Mouse (Mus musculus): ENCODE results near the gene Tmem131. TPM values are rescaled to one million over a fixed set of nuclear protein-coding genes. Genes with fewer than 3 reads are reported as not detected.

Tmem131 gene
- total RNA-seq, 2 experiments from 2014 or later = 57.2 to 59.7 TPM

- DNase-seq (ENCODE audit: low spot score in 2 of 2) = peak; percentile 92 to 93
Measured at GRCm38 (mm10) chr1:36939506-36940380, 3.7 kb downstream of the Tmem131 start.

DNA sequence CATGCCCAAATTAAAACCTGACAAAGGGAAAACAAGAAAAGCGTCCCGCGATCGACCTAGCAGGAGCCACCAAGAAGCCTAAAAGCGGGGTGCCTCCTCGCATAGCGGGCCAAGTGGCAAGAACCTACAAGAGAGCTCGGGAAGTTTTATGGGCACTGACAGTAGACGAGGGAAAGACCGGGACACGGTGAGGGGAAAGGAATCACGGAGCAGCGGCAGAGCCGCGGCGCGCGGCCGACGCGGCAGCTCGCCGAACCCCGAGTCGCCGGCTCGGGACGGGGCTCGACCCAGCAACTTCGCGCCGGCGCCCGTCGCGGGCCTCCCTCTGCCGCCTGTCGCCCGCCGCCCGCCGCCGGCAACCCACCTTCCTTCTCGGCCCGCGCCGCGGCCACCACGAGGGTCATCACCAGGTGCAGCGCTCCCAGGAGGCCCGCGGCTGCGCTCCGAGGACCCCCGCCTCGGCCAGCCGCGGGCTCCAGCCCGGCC lies 4.6 kb downstream of the Tmem131 start:
- peak; percentile 22 to 29 for DNase-seq (ENCODE audit: low spot score in 2 of 2)

GRCm38 (mm10) chr1:36938348-36938747 lies 5.1 kb downstream of the Tmem131 start:
- DNase-seq (ENCODE audit: low spot score in 2 of 2) = no peak

DNA sequence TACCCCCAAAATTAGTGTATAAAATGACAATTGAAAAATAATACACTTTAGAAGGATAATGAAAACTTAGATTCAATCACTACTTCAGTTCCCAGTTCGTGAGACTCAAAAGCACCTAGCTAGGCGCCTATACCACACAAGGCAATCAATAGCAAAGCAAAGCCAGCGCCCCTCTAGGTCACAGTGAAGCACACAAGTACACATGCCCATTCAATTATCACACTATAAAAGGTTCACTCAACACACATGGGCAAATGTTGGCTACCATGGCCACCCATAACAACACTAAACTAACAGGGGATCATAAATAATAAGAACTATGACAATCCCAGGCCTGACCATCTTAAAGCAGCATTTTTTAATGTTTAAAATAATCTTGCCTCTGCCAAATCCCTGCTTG lies 5.8 kb downstream of the Tmem131 start:
- DNase-seq (ENCODE audit: low spot score in 2 of 2) = no peak

- no peak for DNase-seq (ENCODE audit: low spot score in 2 of 2)
Measured at GRCm38 (mm10) chr1:36937015-36937414, 6.5 kb downstream of the Tmem131 start.

DNA sequence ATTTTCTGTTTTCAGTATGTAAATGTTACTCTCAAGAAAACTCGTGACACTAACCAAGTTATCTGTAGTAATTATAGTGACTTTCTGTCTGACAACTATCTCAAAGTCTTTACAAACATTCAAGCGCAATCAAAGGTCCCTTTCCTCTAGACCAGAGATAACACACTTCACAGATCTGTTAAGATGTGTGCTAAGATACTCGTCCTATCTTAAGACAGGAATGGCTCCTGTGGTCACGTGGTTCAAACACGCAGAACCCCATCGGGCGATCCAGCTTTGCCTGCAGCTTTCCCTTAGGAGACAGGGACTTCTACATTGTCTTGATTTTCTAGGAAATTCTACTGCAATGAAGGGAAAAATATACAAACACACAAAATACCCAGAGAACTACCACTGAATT lies 6.9 kb downstream of the Tmem131 start:
- DNase-seq (ENCODE audit: low spot score in 2 of 2) = no peak

GRCm38 (mm10) chr1:36934778-36935177 lies 8.7 kb downstream of the Tmem131 start:
- DNase-seq (ENCODE audit: low spot score in 2 of 2) = no peak

DNA sequence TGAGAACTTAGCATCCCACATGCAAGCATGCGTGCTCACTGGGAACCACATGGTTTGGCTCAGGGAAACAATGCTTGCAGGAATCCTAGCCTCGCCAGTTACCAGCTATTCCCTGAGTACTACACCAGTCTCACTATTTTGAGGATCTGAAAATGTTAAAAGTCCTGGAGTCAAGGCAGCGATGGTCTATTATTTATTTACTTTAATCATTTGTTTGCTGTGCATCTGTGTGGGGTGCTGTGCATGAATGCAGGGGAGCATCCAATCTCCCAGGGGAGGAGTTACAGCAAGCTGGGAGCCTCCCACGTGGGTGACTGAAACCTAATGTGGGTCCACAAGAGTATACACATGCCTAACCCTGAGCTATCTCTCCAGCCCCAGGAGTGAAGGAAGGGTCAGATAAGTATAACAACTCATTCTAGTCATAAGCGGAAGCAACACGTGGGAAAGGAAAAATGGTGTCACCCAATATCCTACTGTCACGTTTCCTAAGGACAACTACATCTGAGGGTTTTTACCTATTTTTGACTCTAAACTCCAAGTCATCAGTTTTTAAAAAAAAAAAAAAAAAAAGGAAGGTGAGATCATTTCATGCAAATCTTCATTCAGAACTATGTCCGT lies 9.4 kb downstream of the Tmem131 start:
- DNase-seq (ENCODE audit: low spot score in 2 of 2) = no peak

DNA sequence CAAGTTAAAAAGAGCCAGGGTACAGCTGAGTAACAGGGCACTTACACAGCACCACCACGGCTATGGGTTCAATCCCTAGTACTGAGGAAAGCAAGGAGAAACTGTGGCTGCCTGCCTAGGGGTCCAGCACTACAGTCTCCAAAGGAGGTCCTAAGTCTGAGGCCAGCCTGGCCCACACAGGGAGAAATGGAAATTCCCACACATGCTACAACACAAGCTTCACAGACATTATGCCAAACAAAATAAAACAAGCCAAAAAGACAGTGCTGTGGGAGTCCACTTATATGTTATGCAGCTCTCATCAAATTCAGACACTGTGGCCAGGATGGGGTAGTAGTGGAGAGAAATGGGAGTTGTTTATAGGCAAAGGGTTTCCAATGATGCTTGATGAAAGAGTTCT lies 11.2 kb downstream of the Tmem131 start:
- no peak for DNase-seq (ENCODE audit: low spot score in 2 of 2)

GRCm38 (mm10) chr1:36930911-36931310 lies 12.6 kb downstream of the Tmem131 start:
- DNase-seq (ENCODE audit: low spot score in 2 of 2) = no peak

GRCm38 (mm10) chr1:36929996-36930395 lies 13.5 kb downstream of the Tmem131 start:
- DNase-seq (ENCODE audit: low spot score in 2 of 2) = no peak

DNA sequence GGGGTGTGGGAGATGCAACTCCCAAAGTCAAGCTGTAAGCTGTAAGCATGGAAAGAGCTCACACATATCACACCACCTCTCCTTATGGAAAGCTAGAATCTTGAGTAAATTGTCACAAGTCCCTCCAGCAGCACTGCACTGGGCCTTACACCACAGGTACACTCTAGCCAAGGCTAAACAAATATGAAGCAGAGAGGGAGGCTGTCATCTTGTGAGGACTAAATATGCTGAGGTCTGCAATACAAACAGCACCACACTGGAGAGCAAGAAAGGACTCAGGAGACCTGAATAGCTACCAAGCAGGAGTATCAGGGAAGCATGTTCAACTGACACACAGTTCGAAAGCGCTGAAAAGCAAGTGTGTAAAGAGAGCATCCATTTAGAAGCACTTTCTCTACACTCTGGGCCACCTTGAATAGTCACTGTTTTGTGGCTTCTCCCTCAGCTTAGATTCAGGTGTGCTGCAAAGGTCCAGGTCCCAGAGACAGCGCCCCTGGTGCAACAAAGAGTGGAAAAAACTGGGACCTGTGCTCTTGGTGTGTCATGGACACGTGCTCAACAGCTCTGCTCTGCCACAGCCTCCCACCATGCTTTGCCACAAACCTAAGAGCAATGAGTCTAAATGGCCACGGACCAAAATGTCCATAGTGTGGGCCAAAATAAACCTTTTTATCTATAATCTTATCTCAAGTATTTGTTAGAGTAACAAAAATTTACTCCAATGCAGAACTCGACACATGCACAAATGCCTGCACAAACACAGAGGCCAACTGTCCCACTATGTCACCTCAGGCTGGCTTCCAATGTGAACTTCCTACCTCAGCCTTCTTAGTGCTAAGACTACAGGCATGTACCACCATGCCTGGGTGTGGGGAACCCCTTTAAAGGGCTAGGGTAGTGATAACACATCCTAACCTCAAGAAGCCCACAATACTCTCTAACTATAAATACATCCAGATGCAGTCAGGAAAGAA lies 14.8 kb downstream of the Tmem131 start:
- DNase-seq (ENCODE audit: low spot score in 2 of 2) = no peak

DNA sequence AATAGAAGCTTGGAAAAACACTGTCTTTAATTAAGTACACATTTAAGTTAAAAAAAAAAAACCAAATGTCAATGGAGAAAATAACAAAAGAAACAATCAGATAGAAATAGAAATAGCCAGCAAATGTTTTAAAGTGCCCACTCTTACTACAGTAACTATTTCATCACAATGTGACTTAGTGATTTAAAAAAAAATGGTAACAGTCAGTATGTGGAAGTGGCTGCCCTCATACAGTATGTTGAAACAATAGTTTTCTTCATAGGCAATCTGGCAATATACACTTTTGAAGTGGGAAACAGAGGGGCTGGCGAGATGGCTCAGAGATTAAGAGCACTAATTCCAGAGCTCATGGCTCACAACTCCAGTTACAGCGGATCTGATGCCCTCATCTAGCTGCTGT lies 15.9 kb downstream of the Tmem131 start:
- no peak for DNase-seq (ENCODE audit: low spot score in 2 of 2)

DNA sequence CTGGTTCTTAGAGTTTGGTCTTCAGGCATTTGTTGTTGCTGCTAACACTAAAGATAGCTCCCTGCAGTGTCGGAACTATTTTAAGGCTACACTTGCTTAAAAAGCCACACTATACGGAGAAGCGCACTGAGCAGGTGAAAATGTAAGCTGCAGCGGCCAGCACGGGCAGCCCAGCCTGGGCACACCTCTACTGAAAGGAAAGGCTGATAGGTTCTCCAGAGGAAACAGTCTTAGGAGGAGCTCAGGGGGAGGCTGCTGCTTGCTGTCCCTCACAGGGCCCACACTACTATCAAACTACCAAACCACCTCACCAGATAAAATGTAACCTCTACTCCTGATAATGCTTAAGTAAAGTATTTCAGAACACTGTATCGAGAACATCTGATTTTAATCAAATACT lies 16.7 kb downstream of the Tmem131 start:
- no peak for DNase-seq (ENCODE audit: low spot score in 2 of 2)

DNA sequence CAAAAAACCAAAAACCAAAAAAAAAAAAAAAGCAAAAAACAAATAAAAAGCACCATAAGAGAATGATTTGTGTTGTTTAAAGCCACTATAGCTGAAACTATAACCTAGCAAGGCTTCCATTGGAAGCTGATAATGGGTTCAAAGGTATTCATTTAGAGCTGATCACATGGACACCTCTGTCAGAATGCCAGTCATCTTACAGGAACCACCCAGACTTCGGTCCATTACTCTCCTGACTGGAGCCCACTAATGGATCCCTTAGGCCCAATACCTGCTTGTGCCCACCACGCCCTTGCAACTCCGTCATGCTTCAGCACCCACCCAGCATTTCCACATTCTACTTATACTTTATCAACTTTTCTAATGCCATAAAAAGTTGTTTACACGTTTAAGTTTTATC lies 17.2 kb downstream of the Tmem131 start:
- DNase-seq (ENCODE audit: low spot score in 2 of 2) = no peak

- DNase-seq (ENCODE audit: low spot score in 2 of 2) = no peak
Measured at GRCm38 (mm10) chr1:36925781-36926180, 17.7 kb downstream of the Tmem131 start.

DNA sequence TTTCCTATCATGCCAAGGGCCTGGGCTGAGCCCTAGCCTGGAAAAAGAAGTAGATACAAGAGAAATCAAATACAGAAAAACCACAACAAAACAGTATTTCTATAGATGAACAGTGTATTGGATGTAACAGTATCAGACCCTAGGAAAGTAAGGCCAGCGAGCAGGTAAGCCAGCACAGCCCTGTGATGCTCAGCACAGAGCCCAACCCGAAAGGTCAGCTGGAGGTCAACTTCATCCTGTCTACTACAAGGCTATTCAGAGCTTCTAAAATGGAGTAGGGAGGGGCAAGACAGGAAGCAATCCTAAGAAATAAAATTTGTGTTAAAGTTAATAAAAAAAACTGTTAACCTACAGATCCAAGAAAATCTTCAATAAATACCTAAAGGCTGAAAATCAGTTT lies 18.6 kb downstream of the Tmem131 start:
- no peak for DNase-seq (ENCODE audit: low spot score in 2 of 2)

DNA sequence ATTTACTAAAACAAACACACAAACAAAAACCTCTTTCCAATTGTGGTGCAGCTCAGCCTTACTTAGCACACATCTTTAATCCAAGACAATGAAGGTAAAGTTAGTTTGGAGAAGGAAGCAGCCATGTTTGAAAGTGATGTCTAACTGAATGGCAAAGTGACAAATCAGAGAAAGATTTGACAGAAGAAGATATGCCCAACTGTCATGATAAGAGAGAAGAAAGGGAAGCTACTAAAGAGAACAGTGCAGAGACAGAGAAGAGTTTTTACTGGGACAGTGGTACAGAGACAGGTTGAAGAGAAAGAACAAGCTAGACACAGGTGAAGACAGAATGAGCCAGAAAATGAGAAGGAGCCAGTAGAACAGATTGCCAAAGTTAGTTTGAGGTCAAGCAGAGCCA lies 19.6 kb downstream of the Tmem131 start:
- no peak for DNase-seq (ENCODE audit: low spot score in 2 of 2)

DNA sequence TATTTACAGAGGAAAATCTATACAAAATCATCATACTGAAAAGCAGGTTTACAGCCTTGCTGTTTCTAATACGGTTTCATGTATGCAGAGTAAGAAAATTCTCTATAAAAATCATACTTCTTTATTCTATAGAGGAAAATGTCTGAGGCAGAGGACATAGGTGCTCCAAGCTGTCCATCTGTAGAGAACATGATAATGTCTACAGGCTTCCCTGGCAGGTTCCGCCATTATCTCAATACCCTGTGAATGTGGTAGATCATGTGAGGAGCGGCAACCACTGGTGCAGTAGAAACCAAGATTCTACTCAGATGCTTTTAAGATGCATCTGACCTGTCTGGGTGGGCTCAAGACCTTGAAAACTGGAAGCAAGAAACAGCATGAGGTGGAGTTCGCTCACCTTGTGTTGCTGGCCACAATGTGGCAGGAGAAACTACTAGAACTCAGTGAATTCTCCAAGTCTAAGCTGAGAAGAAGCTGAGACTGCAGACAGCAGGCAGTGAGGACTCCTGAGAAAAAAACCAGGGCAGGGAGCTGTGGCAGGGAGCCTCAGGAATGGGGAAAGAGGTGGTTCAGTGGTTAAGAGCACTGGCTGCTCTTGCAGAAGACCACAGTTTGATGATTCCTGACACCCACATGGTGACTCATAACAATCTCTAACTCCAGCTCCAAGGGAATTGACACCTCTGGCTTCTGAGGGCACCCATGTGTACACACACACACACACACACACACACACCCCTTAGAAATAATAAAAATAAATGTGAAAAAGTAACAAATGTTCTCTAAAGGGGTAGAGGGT lies 20.6 kb downstream of the Tmem131 start:
- DNase-seq (ENCODE audit: low spot score in 2 of 2) = no peak

GRCm38 (mm10) chr1:36921614-36922393 lies 21.7 kb downstream of the Tmem131 start:
- DNase-seq (ENCODE audit: low spot score in 2 of 2) = no peak
